Mouse (Mus musculus): ENCODE measurements around the gene BC005561. TPM values are rescaled to one million over a fixed set of nuclear protein-coding genes. Genes with fewer than 3 reads are reported as not detected.
"Not testable (repeated sequence)": the region's sequence is repeated elsewhere in the genome, so short reads cannot be mapped to it uniquely, and the experiment has no call there.

BC005561 gene
- total and polyA plus RNA-seq, 2 experiments from 2014 or later, result 6.3 to 9.1 TPM

DNA sequence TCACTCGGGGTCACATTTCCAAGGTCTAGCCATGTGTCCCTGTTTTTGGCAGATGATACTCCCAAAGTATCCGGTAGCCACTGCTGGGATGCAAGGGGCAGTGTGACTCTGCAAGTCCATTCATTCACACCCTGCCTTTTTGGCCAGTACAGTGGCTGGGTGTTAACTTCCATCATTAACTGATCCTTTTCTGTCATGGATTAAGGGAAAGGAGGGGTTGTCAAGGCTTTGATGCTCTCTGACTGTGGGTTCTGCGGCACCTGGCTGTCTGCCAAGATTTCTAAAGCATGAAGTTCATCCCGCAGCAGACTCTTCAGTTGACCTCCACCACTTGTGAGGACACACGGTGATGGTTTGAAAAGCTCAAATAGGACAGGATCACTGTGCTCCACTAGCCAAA, 16.6 kb upstream of the BC005561 start:
- Histone ChIP-seq H3K36me3 (ENCODE audit: insufficient read depth) (peaks cover 66% of the 10 kb centered on the region), H3K4me3 (ENCODE audit: low read depth, low read length) (no peak overlapping the region), H3K4me1 (ENCODE audit: insufficient read depth) (no peaks in the 10 kb centered on the region), H3K9ac (no peak overlapping the region), H3K4me2 (ENCODE audit: low read depth) (no peak overlapping the region), H3K27me3 (ENCODE audit: insufficient read depth, low read length) (no peaks in the 10 kb centered on the region), H3K9me3 (ENCODE audit: low read length) (no peaks in the 10 kb centered on the region), H3K27ac (ENCODE audit: low read depth, low read length) (no peak overlapping the region)
- DNase-seq (no peak), ATAC-seq (no peak)
- TF ChIP-seq CTCF (IDR thresholded peaks at IDR 0.05; ENCODE audit: low read depth), result no peak
- 47% methylated on average over 5 of the region's 5 CpGs for WGBS

DNA sequence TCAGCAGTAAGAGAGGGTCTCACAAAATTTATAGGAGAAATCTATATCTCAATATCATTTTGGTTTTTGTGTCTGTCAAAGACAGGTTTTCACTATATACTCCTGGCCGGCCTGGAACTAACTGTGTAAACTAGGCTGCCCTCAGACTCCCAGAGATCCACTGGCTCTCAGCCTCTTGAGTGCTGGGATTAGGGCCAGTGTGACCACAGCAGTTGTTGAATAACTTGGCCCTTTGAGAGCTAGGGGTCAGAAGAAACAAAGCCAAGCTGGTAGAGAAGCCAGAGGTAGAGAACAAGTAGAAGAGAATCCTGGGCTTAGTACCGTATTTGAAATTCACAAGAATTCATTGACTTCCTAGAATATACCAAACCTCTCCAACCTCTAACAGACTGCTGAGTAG, 3.3 kb upstream of the BC005561 start:
- no peak overlapping the region for H3K9ac ChIP-seq
- H3K27ac ChIP-seq (ENCODE audit: low read depth, low read length), result no peak overlapping the region
- ATAC-seq (no peak), DNase-seq (no peak)
- 81% methylated on average over 2 of the region's 2 CpGs for WGBS
- no peaks in the 10 kb centered on the region for H3K27me3 ChIP-seq (ENCODE audit: insufficient read depth, low read length)
- peaks cover 7% of the 10 kb centered on the region; the same call in 1 of the 2 replicates for H3K4me1 ChIP-seq (ENCODE audit: insufficient read depth)
- H3K9me3 ChIP-seq (ENCODE audit: low read length), result no peaks in the 10 kb centered on the region
- H3K36me3 ChIP-seq (ENCODE audit: insufficient read depth), result peaks cover 27% of the 10 kb centered on the region
- TF ChIP-seq CTCF (IDR thresholded peaks at IDR 0.05; ENCODE audit: low read depth), result no peak
- H3K4me2 ChIP-seq (ENCODE audit: low read depth), result no peak overlapping the region
- no peak overlapping the region for H3K4me3 ChIP-seq (ENCODE audit: low read depth, low read length)

DNA sequence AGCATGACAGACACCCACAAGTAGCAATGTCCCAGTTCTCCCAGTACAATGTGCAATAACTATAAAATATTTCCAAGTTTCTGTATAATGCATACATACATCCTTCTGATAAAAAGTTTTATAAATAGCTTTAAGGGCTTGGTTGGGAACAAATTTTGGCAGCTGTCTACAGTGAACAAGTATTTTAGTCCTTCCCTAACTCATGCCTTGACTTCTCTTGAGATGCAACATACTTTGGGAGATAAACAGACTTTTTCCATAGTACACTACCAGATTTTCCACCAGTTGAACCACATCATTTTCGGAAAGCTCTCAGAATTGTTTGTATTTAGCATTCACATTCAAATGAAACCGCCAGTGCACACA, 340 bp upstream of the BC005561 start:
- peak overlapping the region; percentile 74 for H3K4me2 ChIP-seq (ENCODE audit: low read depth)
- H3K9ac ChIP-seq, result peak overlapping the region; percentile 90; the same call in 1 of the 2 replicates
- no peak overlapping the region for H3K27ac ChIP-seq (ENCODE audit: low read depth, low read length)
- H3K4me1 ChIP-seq (ENCODE audit: insufficient read depth), result peaks cover 11% of the 10 kb centered on the region; the same call in 1 of the 2 replicates
- no peak for TF ChIP-seq CTCF (IDR thresholded peaks at IDR 0.05; ENCODE audit: low read depth)
- H3K27me3 ChIP-seq (ENCODE audit: insufficient read depth, low read length), result no peaks in the 10 kb centered on the region
- H3K4me3 ChIP-seq (ENCODE audit: low read depth, low read length), result peak overlapping the region; percentile 88
- no peaks in the 10 kb centered on the region for H3K9me3 ChIP-seq (ENCODE audit: low read length)
- H3K36me3 ChIP-seq (ENCODE audit: insufficient read depth), result peaks cover 17% of the 10 kb centered on the region
- ATAC-seq (no peak), DNase-seq (no peak)
- WGBS, result 0% methylated on average over 2 of the region's 2 CpGs

DNA sequence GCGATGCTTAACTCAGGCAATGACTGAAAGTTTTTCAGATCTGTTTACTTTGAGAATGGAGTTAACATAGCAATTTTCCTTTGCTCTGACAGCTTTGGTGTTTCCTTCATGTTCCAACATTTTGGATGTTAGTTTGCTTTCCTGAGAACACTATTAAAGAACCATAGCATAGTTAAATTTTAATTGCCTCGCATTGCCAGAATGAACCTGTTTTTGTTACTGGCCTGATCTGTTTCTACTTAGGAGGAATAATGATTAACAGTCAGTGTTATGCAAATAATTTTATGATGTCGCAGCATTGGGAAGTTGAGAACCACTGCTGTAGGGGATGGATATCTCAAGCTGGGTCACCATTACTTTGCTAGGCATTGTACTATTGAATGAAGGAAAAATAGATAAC, 3.1 kb downstream of the BC005561 start:
- Histone ChIP-seq H3K9me3 (ENCODE audit: low read length) (0 out of 2 replicates have a peak, but pooled peaks cover 16% of the 10 kb centered on the region), H3K27me3 (ENCODE audit: insufficient read depth, low read length) (no peaks in the 10 kb centered on the region), H3K36me3 (ENCODE audit: insufficient read depth) (peaks cover 6% of the 10 kb centered on the region; the same call in 1 of the 2 replicates), H3K9ac (no peak overlapping the region), H3K4me1 (ENCODE audit: insufficient read depth) (peaks cover 11% of the 10 kb centered on the region; the same call in 1 of the 2 replicates), H3K27ac (ENCODE audit: low read depth, low read length) (no peak overlapping the region), H3K4me2 (ENCODE audit: low read depth) (no peak overlapping the region), H3K4me3 (ENCODE audit: low read depth, low read length) (no peak overlapping the region)
- WGBS, result 92% methylated on average over 3 of the region's 3 CpGs
- TF ChIP-seq CTCF (IDR thresholded peaks at IDR 0.05; ENCODE audit: low read depth), result no peak
- no peak for ATAC-seq
- no peak for DNase-seq

DNA sequence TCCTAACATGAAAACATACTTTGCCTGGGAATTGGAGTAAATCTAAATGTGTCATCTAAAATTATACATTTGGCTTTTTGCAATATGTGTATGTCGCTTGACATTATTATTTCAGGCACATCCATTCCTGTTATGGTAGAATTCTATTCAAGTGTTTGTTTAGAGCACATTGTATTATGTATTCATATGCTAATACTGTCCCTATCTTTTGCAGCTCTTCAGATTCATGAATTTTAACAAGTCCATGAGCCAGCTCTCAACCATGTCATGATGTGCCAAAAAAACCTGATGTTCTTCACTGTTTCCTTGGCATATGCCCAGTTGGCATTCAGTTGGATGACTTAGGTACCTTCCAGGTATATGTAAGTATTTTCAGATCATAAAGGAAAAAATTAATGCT, 30.5 kb downstream of the BC005561 start:
- Histone ChIP-seq H3K4me3 (ENCODE audit: low read depth, low read length) (no peak overlapping the region), H3K27me3 (ENCODE audit: insufficient read depth, low read length) (no peaks in the 10 kb centered on the region), H3K36me3 (ENCODE audit: insufficient read depth) (peaks cover 48% of the 10 kb centered on the region), H3K4me1 (ENCODE audit: insufficient read depth) (no peaks in the 10 kb centered on the region), H3K4me2 (ENCODE audit: low read depth) (no peak overlapping the region), H3K9ac (no peak overlapping the region), H3K27ac (ENCODE audit: low read depth, low read length) (no peak overlapping the region), H3K9me3 (ENCODE audit: low read length) (no peaks in the 10 kb centered on the region)
- no peak for TF ChIP-seq CTCF (IDR thresholded peaks at IDR 0.05; ENCODE audit: low read depth)
- DNase-seq (no peak), ATAC-seq (0 out of 2 replicates have a peak, but pooled peaks have one; percentile 29)
- WGBS, result 39% methylated on average over 1 of the region's 1 CpGs

DNA sequence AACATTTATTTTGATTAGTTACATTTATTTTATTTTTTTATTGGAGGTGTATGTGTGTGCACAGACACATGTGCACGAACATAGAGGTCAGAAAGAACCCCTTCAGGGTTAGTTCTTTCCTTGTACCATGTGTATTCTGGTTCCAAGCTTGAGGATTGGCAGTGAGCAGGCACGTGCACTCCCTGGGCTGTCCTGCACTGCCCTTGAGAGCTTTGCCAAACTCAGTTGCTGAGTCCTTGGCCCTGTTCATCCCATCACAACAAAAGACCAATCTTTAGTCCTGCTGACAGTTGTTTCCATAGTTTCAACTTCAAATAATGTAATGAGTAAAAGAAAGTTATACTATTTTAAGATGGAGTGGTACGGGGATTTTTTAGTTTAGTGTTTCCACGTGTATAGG, 31.2 kb downstream of the BC005561 start:
- Histone ChIP-seq H3K27ac (ENCODE audit: low read depth, low read length) (no peak overlapping the region), H3K4me1 (ENCODE audit: insufficient read depth) (no peaks in the 10 kb centered on the region), H3K9me3 (ENCODE audit: low read length) (no peaks in the 10 kb centered on the region), H3K4me3 (ENCODE audit: low read depth, low read length) (no peak overlapping the region), H3K9ac (no peak overlapping the region), H3K36me3 (ENCODE audit: insufficient read depth) (peaks cover 50% of the 10 kb centered on the region), H3K27me3 (ENCODE audit: insufficient read depth, low read length) (no peaks in the 10 kb centered on the region), H3K4me2 (ENCODE audit: low read depth) (no peak overlapping the region)
- DNase-seq (no peak), ATAC-seq (no peak)
- no peak for TF ChIP-seq CTCF (IDR thresholded peaks at IDR 0.05; ENCODE audit: low read depth)
- 82% methylated on average over 4 of the region's 4 CpGs for WGBS

DNA sequence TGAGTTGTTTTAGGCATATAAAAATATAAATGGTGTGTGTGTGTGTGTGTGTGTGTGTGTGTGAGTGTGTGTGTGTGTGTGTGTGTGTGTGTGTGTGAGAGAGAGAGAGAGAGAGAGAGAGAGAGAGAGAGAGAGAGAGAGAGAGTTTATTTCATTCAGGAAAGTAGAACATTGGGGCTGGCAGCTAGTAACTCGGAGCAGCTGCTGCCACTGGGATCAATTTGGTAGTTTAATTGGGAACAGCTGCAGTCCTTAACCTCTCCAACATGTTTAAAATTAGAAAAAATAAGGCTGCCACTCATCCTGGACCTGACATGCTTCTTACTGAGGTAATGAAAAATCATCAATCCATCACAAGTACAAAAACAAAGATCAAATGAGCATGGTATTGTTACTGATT, 59.9 kb downstream of the BC005561 start:
- H3K4me2 ChIP-seq (ENCODE audit: low read depth); ATAC-seq; H3K4me1 ChIP-seq (ENCODE audit: insufficient read depth); H3K27ac ChIP-seq (ENCODE audit: low read depth, low read length); H3K27me3 ChIP-seq (ENCODE audit: insufficient read depth, low read length); H3K9ac ChIP-seq; DNase-seq; H3K36me3 ChIP-seq (ENCODE audit: insufficient read depth); H3K9me3 ChIP-seq (ENCODE audit: low read length); H3K4me3 ChIP-seq (ENCODE audit: low read depth, low read length): not testable (repeated sequence)
- WGBS, result 38% methylated on average over 1 of the region's 1 CpGs
